Mouse (Mus musculus): ENCODE data around the gene Gins2.

- TF ChIP-seq CTCF (IDR thresholded peaks at IDR 0.05; ENCODE audit: insufficient read depth, low read length): no peak
- no peak for TF ChIP-seq POLR2A (IDR thresholded peaks at IDR 0.05; ENCODE audit: borderline replicate concordance, extremely low read depth, low read depth, low read length)
Measured at GRCm38 (mm10) chr8:120560535-120560934, 28.6 kb downstream of the Gins2 start.

Measured in lung, adult 2 months (tissue).